Mouse (Mus musculus) monocyte, adult 2 months (primary cell): ENCODE results near the gene 4931423N10Rik.
"Not testable (repeated sequence)": the region's sequence is repeated elsewhere in the genome, so short reads cannot be mapped to it uniquely, and the experiment has no call there.

Experiments
- DNase-seq, 2 experiments: peaks; one replicate each; pipeline ENCODE4 v3.0.0; 2022; ENCODE audit warnings: low spot score in 2 of 2, low read depth in 1 of 2

Gene 4931423N10Rik

GRCm38 (mm10) chr2:23207070-23207526 lies at the start of gene 4931423N10Rik:
Gene 4931423N10Rik (plus strand): TSS chr2:23207476.
- no peak for DNase-seq

GRCm38 (mm10) chr2:23172305-23172704 lies 35.0 kb upstream of the 4931423N10Rik start:
- DNase-seq, result no peak

GRCm38 (mm10) chr2:23194366-23194765 lies 12.9 kb upstream of the 4931423N10Rik start:
- DNase-seq, result no peak

GRCm38 (mm10) chr2:23201034-23201433 lies 6.2 kb upstream of the 4931423N10Rik start:
- no peak for DNase-seq

- DNase-seq, result no peak
These were observed 4.2 kb upstream of the 4931423N10Rik start for GRCm38 (mm10) chr2:23202900-23203670.

GRCm38 (mm10) chr2:23213661-23214060 lies 6.4 kb downstream of the 4931423N10Rik start:
- no peak for DNase-seq

- no peak for DNase-seq
These were observed 17.9 kb downstream of the 4931423N10Rik start for GRCm38 (mm10) chr2:23225199-23225598.

- DNase-seq, result no peak
These were observed 21.2 kb downstream of the 4931423N10Rik start for GRCm38 (mm10) chr2:23228463-23228862.

GRCm38 (mm10) chr2:23234065-23234773 lies 26.9 kb downstream of the 4931423N10Rik start:
- DNase-seq, result no peak

- not testable (repeated sequence) for DNase-seq
These were observed 83.7 kb downstream of the 4931423N10Rik start for GRCm38 (mm10) chr2:23290991-23291390.

- DNase-seq, result no peak
These were observed 107.6 kb downstream of the 4931423N10Rik start for GRCm38 (mm10) chr2:23314869-23315268.
